Mouse (Mus musculus): ENCODE results near the gene Cfi.

Gene Cfi

GRCm38 (mm10) chr3:129835388-129835934, at the start of gene Cfi:
TSS of gene Cfi (plus strand) at chr3:129835884.
- peak; percentile 86; the same call in 1 of the 2 replicates for TF ChIP-seq GATA4 (IDR thresholded peaks at IDR 0.05; ENCODE audit: insufficient replicate concordance, low read length)

- TF ChIP-seq GATA4 (IDR thresholded peaks at IDR 0.05; ENCODE audit: insufficient replicate concordance, low read length) = no peak
Observed at GRCm38 (mm10) chr3:129793801-129794200, 41.9 kb upstream of the Cfi start.

- TF ChIP-seq GATA4 (IDR thresholded peaks at IDR 0.05; ENCODE audit: insufficient replicate concordance, low read length) = no peak
Observed at GRCm38 (mm10) chr3:129797341-129797740, 38.3 kb upstream of the Cfi start.

DNA sequence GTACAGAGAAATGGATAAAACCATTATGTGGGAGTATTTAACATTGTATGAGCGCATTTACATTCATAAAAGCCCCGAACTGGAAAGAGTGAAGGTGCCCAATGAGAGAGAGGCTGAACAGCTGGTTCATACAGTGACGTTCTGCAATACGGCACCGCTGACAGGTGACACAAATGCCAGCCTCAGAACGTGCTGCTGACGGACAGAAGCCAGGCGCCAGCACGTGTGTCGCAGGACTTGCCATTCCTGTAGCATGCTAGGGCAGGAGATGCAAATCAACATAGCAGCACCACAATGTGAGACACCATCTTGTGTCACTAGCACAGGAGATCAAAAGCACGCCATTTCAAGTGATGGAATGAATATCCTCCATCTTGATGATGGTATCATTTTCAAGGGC, 37.1 kb upstream of the Cfi start:
- TF ChIP-seq GATA4 (IDR thresholded peaks at IDR 0.05; ENCODE audit: insufficient replicate concordance, low read length) = no peak

DNA sequence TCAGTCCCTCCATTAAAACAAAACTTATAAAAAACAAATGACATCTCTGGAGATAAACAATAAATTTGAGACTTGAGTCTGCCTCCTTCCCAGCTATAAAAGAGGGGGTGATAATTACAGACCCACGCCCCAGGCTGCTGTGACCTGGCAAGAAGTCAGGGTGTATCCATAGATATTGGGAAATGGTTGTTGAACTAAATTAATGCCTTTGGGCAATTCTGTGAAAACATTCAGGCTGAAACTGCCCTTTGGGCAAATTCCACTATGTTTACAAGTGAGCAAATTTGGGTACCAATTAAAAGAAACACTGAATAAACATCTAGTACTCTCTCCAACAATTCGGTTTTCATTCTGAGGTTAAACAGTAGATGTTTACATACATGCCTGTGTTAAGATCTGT, 36.7 kb upstream of the Cfi start:
- no peak for TF ChIP-seq GATA4 (IDR thresholded peaks at IDR 0.05; ENCODE audit: insufficient replicate concordance, low read length)

DNA sequence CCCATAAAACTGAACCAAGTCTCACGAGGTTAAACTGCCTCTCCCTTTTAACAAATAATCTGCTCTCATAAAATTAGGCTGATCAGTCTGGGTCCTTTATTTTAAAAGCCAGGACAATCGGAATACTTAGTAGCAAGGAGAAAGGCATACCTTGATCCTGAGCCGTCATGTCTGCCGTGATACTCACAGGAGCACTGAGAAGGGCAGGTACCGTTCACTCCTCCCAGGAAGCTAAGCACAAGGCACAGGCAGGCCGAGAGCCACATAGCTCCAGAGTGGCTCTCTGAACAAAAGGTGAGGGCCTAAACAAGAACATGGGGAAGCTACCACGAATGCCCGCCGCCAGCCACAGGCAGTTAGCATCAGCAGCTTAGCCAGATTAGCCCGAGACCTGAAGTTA, 31.9 kb upstream of the Cfi start, which contains the start of gene Lrit3:
TSS of gene Lrit3 (minus strand) at position 266 of the 400 bp plus-strand sequence.
- TF ChIP-seq GATA4 (IDR thresholded peaks at IDR 0.05; ENCODE audit: insufficient replicate concordance, low read length) = no peak

DNA sequence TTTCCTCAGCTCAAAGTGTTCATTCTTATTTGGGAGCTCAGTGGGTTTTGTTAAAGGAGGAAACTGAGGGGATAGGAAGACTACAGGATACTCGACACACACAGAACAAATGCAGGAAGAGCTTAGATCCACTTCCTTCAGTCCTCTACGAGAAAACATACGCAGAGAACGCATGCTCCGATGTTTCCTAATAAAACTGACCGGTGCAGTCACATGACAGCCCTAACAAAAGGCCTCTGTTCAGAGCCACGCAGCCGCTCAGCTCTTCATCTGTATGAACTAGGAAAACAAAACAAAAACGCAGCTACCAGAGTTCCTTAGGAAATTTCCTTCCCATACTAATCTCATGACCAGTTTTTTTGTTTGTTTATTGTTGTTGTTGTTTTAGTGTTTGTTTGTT, 14.8 kb upstream of the Cfi start:
- no peak for TF ChIP-seq GATA4 (IDR thresholded peaks at IDR 0.05; ENCODE audit: insufficient replicate concordance, low read length)

DNA sequence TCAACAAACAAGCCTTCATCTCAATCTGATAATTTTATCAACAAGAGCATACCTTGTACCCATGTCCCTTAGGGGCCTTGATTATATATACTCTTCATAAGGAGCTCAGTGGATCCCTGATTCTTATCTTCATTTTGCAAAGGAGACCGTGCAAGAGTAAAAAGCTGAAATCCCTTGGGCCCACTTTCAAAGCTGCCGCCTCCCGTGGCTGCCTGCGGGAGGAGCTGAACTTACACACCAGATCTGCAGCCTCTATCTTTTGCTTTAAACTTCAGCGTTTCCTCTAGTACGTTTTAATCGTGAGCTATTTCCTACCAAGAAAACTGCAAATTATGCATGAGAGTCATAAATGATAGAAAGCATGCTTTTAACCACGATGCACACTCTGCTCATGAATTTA, 13.9 kb upstream of the Cfi start:
- no peak for TF ChIP-seq GATA4 (IDR thresholded peaks at IDR 0.05; ENCODE audit: insufficient replicate concordance, low read length)

DNA sequence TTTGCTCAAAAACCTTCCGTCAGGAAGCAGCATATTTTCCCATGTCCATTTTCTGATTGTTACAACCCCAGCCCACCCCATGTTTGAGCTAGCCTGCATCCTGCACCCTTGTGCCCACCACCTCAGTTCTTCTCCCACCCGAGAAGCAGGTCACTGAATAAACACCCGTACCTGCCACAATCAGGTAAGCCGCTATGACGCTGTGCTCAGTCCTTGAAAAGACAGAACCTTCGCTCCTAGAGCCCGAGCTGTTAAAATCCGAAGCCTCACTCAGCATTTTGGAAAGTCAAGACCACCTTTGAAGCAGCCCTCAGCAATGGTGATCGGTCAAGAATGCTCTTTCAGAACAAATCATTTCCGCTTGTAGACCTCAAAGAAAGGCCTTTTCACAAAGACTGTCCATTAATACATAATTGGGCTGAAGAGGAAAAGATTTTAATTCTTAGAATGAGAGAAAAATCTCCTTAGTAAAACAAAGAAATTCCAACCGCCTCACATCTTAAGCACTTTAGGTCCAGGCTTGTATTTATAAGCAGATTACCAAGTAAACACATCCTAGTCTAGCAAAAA, 13.4 kb upstream of the Cfi start, which contains the start of gene Rrh:
TSS of gene Rrh (minus strand) at position 382 of the 570 bp plus-strand sequence.
- no peak for TF ChIP-seq GATA4 (IDR thresholded peaks at IDR 0.05; ENCODE audit: insufficient replicate concordance, low read length)

DNA sequence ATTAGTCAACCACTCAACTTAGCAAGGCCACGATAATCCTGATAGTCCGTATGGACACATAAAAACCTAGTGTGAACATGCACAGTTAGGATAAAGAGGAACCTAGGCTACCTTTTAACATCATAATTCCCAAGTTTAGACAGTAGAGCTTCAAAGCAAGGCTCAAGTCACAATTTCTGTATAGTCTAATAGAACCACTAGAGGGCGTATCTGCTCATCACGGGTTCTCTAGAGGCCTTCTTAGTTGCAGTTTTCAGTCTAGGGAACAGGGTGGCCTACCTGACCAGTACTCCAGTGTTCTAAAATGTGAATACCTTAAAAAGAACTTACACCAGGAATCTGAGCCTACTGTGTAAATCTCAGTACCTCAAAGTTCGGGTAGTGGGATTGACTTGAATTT, 12.4 kb upstream of the Cfi start:
- no peak for TF ChIP-seq GATA4 (IDR thresholded peaks at IDR 0.05; ENCODE audit: insufficient replicate concordance, low read length)

DNA sequence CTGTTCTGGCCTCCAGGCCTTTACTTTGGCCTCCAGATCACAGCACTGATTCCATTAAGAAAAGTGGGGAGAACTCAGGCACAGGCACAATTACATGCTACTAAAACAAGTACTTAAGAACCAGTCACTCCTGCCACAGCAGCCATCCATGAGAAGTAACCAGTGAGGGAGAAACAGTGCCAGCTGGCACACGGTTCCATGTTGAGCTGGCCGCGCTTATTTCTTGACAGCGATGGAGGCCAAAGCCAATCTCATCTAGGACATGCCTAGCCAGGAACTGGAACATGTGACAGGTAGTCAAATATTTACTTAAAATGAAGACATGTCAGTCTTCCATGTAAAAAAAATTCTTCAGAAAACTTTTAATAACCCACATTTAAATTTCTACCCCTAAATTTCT, 11.5 kb upstream of the Cfi start:
- TF ChIP-seq GATA4 (IDR thresholded peaks at IDR 0.05; ENCODE audit: insufficient replicate concordance, low read length) = no peak

DNA sequence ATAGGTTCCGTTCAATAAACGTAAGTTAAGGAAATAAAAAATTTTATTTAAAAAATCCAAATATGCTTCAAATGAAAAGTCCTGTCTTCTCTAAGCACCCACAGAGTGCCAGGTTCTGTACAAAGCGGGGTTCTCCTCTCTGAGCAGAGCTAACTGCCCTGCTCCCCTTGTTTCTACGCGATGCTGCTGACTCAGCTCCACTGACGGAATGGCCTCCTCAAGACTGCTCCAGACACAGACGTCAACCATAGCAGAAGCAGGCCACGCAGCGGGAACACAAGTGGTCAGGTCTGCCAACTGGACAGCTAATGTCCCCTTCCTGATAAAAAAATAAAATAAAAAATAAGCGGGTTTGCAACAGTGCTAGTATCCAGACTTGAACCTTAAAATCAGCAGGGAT, 10.8 kb upstream of the Cfi start:
- TF ChIP-seq GATA4 (IDR thresholded peaks at IDR 0.05; ENCODE audit: insufficient replicate concordance, low read length) = no peak

- no peak for TF ChIP-seq GATA4 (IDR thresholded peaks at IDR 0.05; ENCODE audit: insufficient replicate concordance, low read length)
Observed at GRCm38 (mm10) chr3:129826691-129827090, 9.0 kb upstream of the Cfi start.

GRCm38 (mm10) chr3:129827691-129828090, 8.0 kb upstream of the Cfi start:
- no peak for TF ChIP-seq GATA4 (IDR thresholded peaks at IDR 0.05; ENCODE audit: insufficient replicate concordance, low read length)

- no peak for TF ChIP-seq GATA4 (IDR thresholded peaks at IDR 0.05; ENCODE audit: insufficient replicate concordance, low read length)
Observed at GRCm38 (mm10) chr3:129830626-129831025, 5.1 kb upstream of the Cfi start.

- TF ChIP-seq GATA4 (IDR thresholded peaks at IDR 0.05; ENCODE audit: insufficient replicate concordance, low read length) = no peak
Observed at GRCm38 (mm10) chr3:129831035-129831568, 4.6 kb upstream of the Cfi start, which contains the start of gene Gar1. TSS of gene Gar1 (minus strand) at chr3:129831396.
